Mouse (Mus musculus): Measurements from ENCODE around the gene Suds3. TPM values are rescaled to one million over a fixed set of nuclear protein-coding genes. Genes with fewer than 3 reads are reported as not detected.

The Suds3 gene
- polyA plus RNA-seq, 1 experiment from 2014 or later, result 99.1 TPM

GRCm38 (mm10) chr5:117147187-117148095 lies 31.5 kb upstream of the Suds3 start:
- no peaks in the 10 kb centered on the region for H3K4me1 ChIP-seq
- no peaks in the 10 kb centered on the region for H3K27me3 ChIP-seq
- 90% methylated on average over 16 of the region's 16 CpGs for WGBS
- ATAC-seq (replicated peaks), result no peak
- H3K9me3 ChIP-seq, result no peaks in the 10 kb centered on the region
- H3K4me3 ChIP-seq, result no peak overlapping the region
- H3K4me2 ChIP-seq (replicated peaks), result no peak overlapping the region
- no peaks in the 10 kb centered on the region for H3K36me3 ChIP-seq
- H3K9ac ChIP-seq (replicated peaks), result no peak overlapping the region
- H3K27ac ChIP-seq (replicated peaks), result no peak overlapping the region

- Histone ChIP-seq H3K9ac (replicated peaks) (no peak overlapping the region), H3K27me3 (no peaks in the 10 kb centered on the region), H3K27ac (replicated peaks) (no peak overlapping the region), H3K9me3 (no peaks in the 10 kb centered on the region), H3K4me2 (replicated peaks) (no peak overlapping the region), H3K4me3 (no peak overlapping the region), H3K4me1 (no peaks in the 10 kb centered on the region), H3K36me3 (no peaks in the 10 kb centered on the region)
- ATAC-seq (replicated peaks), result no peak
Observed at GRCm38 (mm10) chr5:117146165-117146564, 30.3 kb upstream of the Suds3 start.

DNA sequence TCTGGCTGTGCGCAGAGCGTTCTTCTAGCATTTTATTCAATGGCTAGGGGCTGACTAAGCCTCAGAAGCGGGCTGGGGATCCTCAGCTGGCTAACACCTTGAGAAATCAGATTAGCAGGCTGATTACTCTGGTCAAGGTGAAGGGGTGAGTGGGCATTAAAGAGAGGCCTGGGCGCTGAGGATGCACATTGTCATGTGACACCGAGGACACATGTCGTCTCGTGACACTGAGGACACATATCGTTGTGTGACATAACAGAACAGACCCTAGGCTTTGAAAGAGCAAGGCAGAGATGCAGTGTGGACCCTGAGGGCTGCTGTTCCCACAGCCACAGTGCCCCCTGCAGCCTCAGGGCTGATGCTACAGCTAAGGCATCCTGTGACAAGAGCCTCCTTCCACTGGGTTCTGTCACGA lies 27.8 kb upstream of the Suds3 start:
- H3K4me2 ChIP-seq (replicated peaks), result no peak overlapping the region
- H3K4me1 ChIP-seq, result no peaks in the 10 kb centered on the region
- WGBS, result 62% methylated on average over 9 of the region's 9 CpGs
- H3K9ac ChIP-seq (replicated peaks), result no peak overlapping the region
- no peak for ATAC-seq (replicated peaks)
- no peak overlapping the region for H3K4me3 ChIP-seq
- no peaks in the 10 kb centered on the region for H3K9me3 ChIP-seq
- no peaks in the 10 kb centered on the region for H3K36me3 ChIP-seq
- H3K27ac ChIP-seq (replicated peaks), result no peak overlapping the region
- no peaks in the 10 kb centered on the region for H3K27me3 ChIP-seq

DNA sequence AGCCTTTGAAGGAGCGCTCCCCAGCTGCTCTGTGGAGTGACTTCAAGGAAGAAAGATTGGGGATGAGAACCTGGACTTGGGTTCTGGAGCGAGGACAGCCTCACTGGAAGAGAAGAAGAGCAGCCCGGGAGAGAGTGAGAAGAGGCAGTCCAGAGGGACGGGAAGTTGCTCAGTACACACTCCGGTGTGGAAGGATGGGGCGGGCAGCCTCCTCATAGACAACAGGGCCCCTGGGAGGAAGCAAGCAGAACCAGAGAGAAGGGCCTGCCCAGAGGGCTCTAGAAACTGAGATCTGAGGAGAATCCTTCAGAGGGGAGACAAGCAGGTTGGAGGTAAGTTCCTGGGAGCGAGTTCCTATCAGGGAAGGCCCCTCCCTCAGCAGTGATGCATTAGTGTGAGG lies 24.5 kb upstream of the Suds3 start:
- Histone ChIP-seq H3K4me3 (no peak overlapping the region), H3K9me3 (no peaks in the 10 kb centered on the region), H3K4me1 (0 out of 2 replicates have a peak, but pooled peaks cover 4% of the 10 kb centered on the region), H3K4me2 (replicated peaks) (no peak overlapping the region), H3K27me3 (no peaks in the 10 kb centered on the region), H3K36me3 (no peaks in the 10 kb centered on the region), H3K27ac (replicated peaks) (no peak overlapping the region), H3K9ac (replicated peaks) (no peak overlapping the region)
- WGBS, result 79% methylated on average over 7 of the region's 7 CpGs
- ATAC-seq (replicated peaks), result no peak

DNA sequence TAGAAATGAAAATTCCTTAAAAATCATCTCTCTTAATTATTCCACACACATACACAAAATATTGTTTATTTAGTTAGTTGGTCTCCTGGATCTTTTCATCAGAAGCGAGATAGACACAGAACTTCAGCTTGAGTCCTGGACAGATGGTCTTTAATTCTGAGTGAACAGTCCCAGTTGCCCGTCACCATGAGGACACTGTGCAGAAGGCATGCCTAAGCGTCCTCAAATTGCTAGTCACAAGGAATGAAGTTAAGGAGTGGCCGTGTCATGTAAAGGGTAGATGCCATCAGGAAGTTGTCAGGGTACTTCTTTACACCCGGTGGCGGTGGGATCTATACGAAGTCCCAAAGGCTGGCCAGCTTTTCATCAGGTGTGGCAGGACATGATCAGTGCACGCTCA lies 23.9 kb upstream of the Suds3 start:
- WGBS, result 76% methylated on average over 8 of the region's 8 CpGs
- no peak overlapping the region for H3K4me2 ChIP-seq (replicated peaks)
- no peaks in the 10 kb centered on the region for H3K9me3 ChIP-seq
- H3K4me1 ChIP-seq, result 0 out of 2 replicates have a peak, but pooled peaks cover 4% of the 10 kb centered on the region
- no peak overlapping the region for H3K4me3 ChIP-seq
- H3K36me3 ChIP-seq, result no peaks in the 10 kb centered on the region
- H3K27me3 ChIP-seq, result no peaks in the 10 kb centered on the region
- ATAC-seq (replicated peaks), result no peak
- H3K9ac ChIP-seq (replicated peaks), result no peak overlapping the region
- H3K27ac ChIP-seq (replicated peaks), result no peak overlapping the region

DNA sequence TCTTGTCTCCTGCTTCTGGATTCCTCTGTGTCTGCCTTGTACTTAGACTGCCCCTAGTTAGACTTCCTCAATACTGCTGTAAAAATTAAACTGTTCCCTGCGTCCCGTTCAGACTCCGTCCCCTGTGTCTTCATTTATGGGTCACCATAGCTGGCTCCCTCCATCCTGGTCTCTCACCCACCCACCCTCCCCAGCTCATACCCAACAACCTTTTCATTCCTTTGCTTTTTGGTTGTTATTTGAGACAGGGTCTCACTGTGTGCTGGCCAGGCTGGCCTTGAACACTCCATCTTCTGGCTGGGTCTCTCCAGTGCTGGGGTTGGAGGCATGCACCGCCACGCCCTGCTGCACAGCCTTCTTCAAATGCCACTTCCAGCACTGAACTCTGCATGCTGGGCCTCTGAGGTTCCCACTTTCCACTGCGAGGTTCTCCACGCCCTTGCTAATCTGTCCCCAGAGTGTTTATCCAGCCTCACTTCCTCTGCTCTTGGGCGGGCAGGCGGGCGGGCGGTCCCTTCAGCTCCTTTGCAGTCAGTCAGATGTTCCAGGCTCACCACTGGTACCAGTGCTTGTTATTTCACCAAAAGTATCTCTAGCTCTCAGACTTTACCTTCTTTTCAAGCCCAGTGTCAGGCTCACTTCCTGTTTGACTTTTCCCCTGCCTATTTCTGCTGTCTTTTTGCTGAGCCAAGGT lies 22.5 kb upstream of the Suds3 start:
- Histone ChIP-seq H3K36me3 (no peaks in the 10 kb centered on the region), H3K27ac (replicated peaks) (no peak overlapping the region), H3K9ac (replicated peaks) (no peak overlapping the region), H3K4me1 (0 out of 2 replicates have a peak, but pooled peaks cover 4% of the 10 kb centered on the region), H3K9me3 (no peaks in the 10 kb centered on the region), H3K27me3 (no peaks in the 10 kb centered on the region), H3K4me3 (no peak overlapping the region), H3K4me2 (replicated peaks) (no peak overlapping the region)
- ATAC-seq (replicated peaks), result no peak
- 91% methylated on average over 11 of the region's 11 CpGs for WGBS

- Histone ChIP-seq H3K9ac (replicated peaks) (no peak overlapping the region), H3K27me3 (no peaks in the 10 kb centered on the region)
- WGBS, result 74% methylated on average over 8 of the region's 8 CpGs
Observed at GRCm38 (mm10) chr5:117137594-117137993, 21.7 kb upstream of the Suds3 start.

DNA sequence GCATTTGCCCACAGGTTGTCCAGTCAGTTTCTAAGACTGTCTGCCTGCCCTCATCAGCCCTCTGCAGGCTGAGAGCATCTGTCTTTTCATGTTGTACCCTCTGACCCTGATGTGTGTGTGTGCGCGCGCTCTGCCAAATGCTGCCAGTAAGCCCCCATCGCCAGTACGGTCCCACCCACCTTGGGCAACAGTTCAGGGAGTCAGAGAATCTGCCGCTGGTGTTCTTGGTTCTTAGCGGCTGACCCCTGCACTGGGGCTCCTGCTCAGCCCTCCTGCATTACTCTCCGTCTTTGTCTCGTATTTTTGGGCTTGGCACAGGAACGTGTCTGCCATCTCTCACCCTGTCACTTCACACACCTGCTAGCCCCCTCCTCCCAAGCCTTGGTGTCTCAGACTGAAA lies 21.1 kb upstream of the Suds3 start:
- Histone ChIP-seq H3K9ac (replicated peaks) (no peak overlapping the region), H3K27me3 (no peaks in the 10 kb centered on the region), H3K9me3 (no peaks in the 10 kb centered on the region), H3K4me1 (0 out of 2 replicates have a peak, but pooled peaks cover 4% of the 10 kb centered on the region), H3K4me3 (no peak overlapping the region), H3K27ac (replicated peaks) (no peak overlapping the region), H3K4me2 (replicated peaks) (no peak overlapping the region), H3K36me3 (no peaks in the 10 kb centered on the region)
- ATAC-seq (replicated peaks), result no peak
- 69% methylated on average over 10 of the region's 10 CpGs for WGBS

More at GRCm38 (mm10) chr5:117137594-117137993, 21.7 kb upstream of the Suds3 start:
- H3K4me3 ChIP-seq, result no peak overlapping the region
- H3K9me3 ChIP-seq, result no peaks in the 10 kb centered on the region
- no peaks in the 10 kb centered on the region for H3K36me3 ChIP-seq
- 0 out of 2 replicates have a peak, but pooled peaks cover 4% of the 10 kb centered on the region for H3K4me1 ChIP-seq
- no peak overlapping the region for H3K27ac ChIP-seq (replicated peaks)
- H3K4me2 ChIP-seq (replicated peaks), result no peak overlapping the region
- no peak for ATAC-seq (replicated peaks)

GRCm38 (mm10) chr5:117136570-117136969 lies 20.7 kb upstream of the Suds3 start:
- 0 out of 2 replicates have a peak, but pooled peaks cover 4% of the 10 kb centered on the region for H3K4me1 ChIP-seq
- no peak overlapping the region for H3K27ac ChIP-seq (replicated peaks)
- H3K27me3 ChIP-seq, result no peaks in the 10 kb centered on the region
- no peak overlapping the region for H3K9ac ChIP-seq (replicated peaks)
- no peak overlapping the region for H3K4me2 ChIP-seq (replicated peaks)
- 92% methylated on average over 5 of the region's 5 CpGs for WGBS
- H3K36me3 ChIP-seq, result no peaks in the 10 kb centered on the region
- no peak overlapping the region for H3K4me3 ChIP-seq
- no peak for ATAC-seq (replicated peaks)
- H3K9me3 ChIP-seq, result no peaks in the 10 kb centered on the region

DNA sequence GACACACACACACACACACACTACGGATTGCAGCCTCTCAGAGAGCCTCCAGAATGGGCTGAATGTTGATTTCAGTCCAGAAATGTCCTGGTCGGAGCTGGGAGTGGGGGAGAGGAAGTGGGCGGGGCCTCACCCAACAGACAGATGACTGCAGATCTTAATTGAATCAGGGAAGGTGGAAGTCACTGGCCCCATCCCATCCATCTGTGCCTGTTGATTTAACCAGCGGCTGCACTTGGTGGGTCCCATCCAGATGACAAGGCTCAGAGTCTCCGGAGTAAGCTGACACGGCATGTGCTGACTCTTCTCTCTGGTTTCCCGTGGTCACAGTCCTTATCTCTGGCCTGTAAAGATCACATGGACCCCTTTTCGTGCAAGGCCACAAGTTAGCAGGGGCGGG lies 20.0 kb upstream of the Suds3 start:
- Histone ChIP-seq H3K36me3 (no peaks in the 10 kb centered on the region), H3K4me2 (replicated peaks) (no peak overlapping the region), H3K27me3 (no peaks in the 10 kb centered on the region), H3K9ac (replicated peaks) (no peak overlapping the region), H3K4me3 (no peak overlapping the region), H3K4me1 (0 out of 2 replicates have a peak, but pooled peaks cover 4% of the 10 kb centered on the region), H3K27ac (replicated peaks) (no peak overlapping the region), H3K9me3 (no peaks in the 10 kb centered on the region)
- ATAC-seq (replicated peaks), result no peak
- 57% methylated on average over 9 of the region's 9 CpGs for WGBS

GRCm38 (mm10) chr5:117134889-117135456 lies 19.1 kb upstream of the Suds3 start:
- no peak overlapping the region for H3K9ac ChIP-seq (replicated peaks)
- no peaks in the 10 kb centered on the region for H3K27me3 ChIP-seq
- H3K4me2 ChIP-seq (replicated peaks), result no peak overlapping the region
- no peak overlapping the region for H3K27ac ChIP-seq (replicated peaks)
- no peaks in the 10 kb centered on the region for H3K36me3 ChIP-seq
- no peak for ATAC-seq (replicated peaks)
- 76% methylated on average over 3 of the region's 3 CpGs for WGBS
- H3K9me3 ChIP-seq, result no peaks in the 10 kb centered on the region
- 0 out of 2 replicates have a peak, but pooled peaks cover 4% of the 10 kb centered on the region for H3K4me1 ChIP-seq
- H3K4me3 ChIP-seq, result no peak overlapping the region

Data from forebrain, embryonic 15.5 days (tissue).